Mouse (Mus musculus): Measurements from ENCODE around the gene Gm11111.

The Gm11111 gene

GRCm38 (mm10) chr5:98582051-98582450, 29.6 kb downstream of the Gm11111 start:
- no peak for DNase-seq (ENCODE audit: low spot score)

- DNase-seq (ENCODE audit: low spot score) = no peak
Observed at GRCm38 (mm10) chr5:98585915-98586314, 33.4 kb downstream of the Gm11111 start.
